Mouse (Mus musculus): ENCODE measurements around the gene Os9.

GRCm38 (mm10) chr10:127049395-127050118, 71.4 kb downstream of the Os9 start:
- TF ChIP-seq CTCF (IDR thresholded peaks at IDR 0.05; ENCODE audit: borderline replicate concordance, insufficient read depth, low read length), result peak; percentile 23; the same call in 1 of the 2 replicates
- TF ChIP-seq POLR2A (IDR thresholded peaks at IDR 0.05; ENCODE audit: low read depth, low read length), result no peak
